Mouse (Mus musculus) midbrain, postnatal 0 days (tissue): ENCODE measurements around the gene Il23a. TPM values are rescaled to one million over a fixed set of nuclear protein-coding genes. Genes with fewer than 3 reads are reported as not detected.
"Not testable (repeated sequence)": the region's sequence is repeated elsewhere in the genome, so short reads cannot be mapped to it uniquely, and the experiment has no call there.

Experiments used
- ATAC-seq: fragments of 200-750 bp; cut with Nextera tagmentation; 2 replicates; pipeline ENCODE4 v1.8.0; 2017; ENCODE audit warnings: moderate number of reproducible peaks, mild to moderate bottlenecking, moderate TSS enrichment, moderate library complexity; ENCODE audit not compliant: low FRiP score
- DNase-seq: peaks from one replicate; pipeline ENCODE4 v3.0.0-alpha.2; 2015; ENCODE audit warnings: low spot score
- H3K27ac ChIP-seq: fragments of 300-500 bp; sonication (generic); 2 replicates; pipeline ENCODE4 v1.5.1; 2014; ENCODE audit warnings: low read depth, mild to moderate bottlenecking, low read length, mixed read lengths
- H3K27me3 ChIP-seq: fragments of 300-500 bp; sonication (generic); 2 replicates; pipeline ENCODE4 v1.6.1; 2014; ENCODE audit warnings: low read length, control low read depth, mixed read lengths; ENCODE audit not compliant: insufficient read depth
- H3K36me3 ChIP-seq: fragments of 300-500 bp; sonication (generic); 2 replicates; pipeline ENCODE4 v1.6.1; 2014; ENCODE audit warnings: low read length, control low read depth, mixed read lengths; ENCODE audit not compliant: insufficient read depth
- H3K4me1 ChIP-seq: fragments of 300-500 bp; sonication (generic); 2 replicates; pipeline ENCODE4 v1.6.1; 2014; ENCODE audit warnings: mild to moderate bottlenecking, control low read depth, antibody characterized with exemption, low read length, mixed read lengths; ENCODE audit not compliant: insufficient read depth
- H3K4me2 ChIP-seq: fragments of 300-500 bp; sonication (generic); 2 replicates; pipeline ENCODE4 v1.6.1; 2014; ENCODE audit warnings: low read depth, mild to moderate bottlenecking, low read length, mixed read lengths; ENCODE audit not compliant: poor library complexity, severe bottlenecking
- H3K4me3 ChIP-seq: fragments of 300-500 bp; sonication (generic); 2 replicates; pipeline ENCODE4 v1.5.1; 2014; ENCODE audit warnings: low read depth, mild to moderate bottlenecking, low read length, moderate library complexity
- H3K9ac ChIP-seq: fragments of 300-500 bp; sonication (generic); replicated peaks from 2 replicates; pipeline ENCODE4 v1.6.1; 2014; ENCODE audit warnings: mild to moderate bottlenecking, low read length, moderate library complexity, mixed read lengths; ENCODE audit not compliant: poor library complexity, severe bottlenecking
- H3K9me3 ChIP-seq: fragments of 300-500 bp; sonication (generic); 2 replicates; pipeline ENCODE4 v1.6.1; 2016; ENCODE audit warnings: low read length, control low read depth
- CTCF ChIP-seq: IDR thresholded peaks from 2 replicates; pipeline ENCODE4 v1.5.1; 2016; ENCODE audit warnings: antibody characterized with exemption, mild to moderate bottlenecking
- WGBS: fragments of 180-500 bp; shearing (Covaris S2); extraction: QIAGEN DNeasy Blood & Tissue Kit; methylation state at CpG from one replicate; pipeline ENCODE4 v1.1.7; 2014; 5-methylcytosine and 5-hydroxymethylcytosine counted together
- polyA plus RNA-seq: library from polyadenylated mRNA; unstranded; fragments of >200 nt; fragmentation: Nextera tagmentation; extraction: Ambion mirVana; gene quantifications from 2 replicates; pipeline ENCODE4 v1.2.1, GENCODE M21; 2015
- total RNA-seq: library from RNA; depleted of rRNA; stranded (reverse); fragments of >200 nt; gene quantifications from 2 replicates; pipeline ENCODE4 v1.2.3, GENCODE M21; 2014

Il23a gene
- total and polyA plus RNA-seq, 2 experiments from 2014 or later = not detected

DNA sequence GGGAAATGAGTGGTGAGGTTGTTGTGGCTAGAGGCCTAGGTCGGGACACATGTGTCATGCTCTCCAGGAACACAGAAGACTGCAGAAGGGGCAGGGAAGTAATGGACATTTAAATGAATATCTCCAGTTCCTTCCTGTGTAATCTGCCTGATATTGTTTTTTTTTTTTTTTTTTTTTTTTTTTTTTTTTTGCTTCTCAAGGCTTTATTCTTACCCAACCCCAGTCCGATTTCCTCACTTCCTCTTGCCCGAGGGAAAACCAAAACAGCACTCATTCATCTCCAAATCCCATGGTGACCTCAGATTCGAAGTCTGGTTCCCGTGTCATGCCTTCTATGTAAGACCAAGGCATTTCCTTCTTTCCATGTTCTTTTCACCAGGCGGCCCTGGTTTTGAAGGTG, 309 bp downstream of the Il23a start:
- no peak for ATAC-seq
- no peaks in the 10 kb centered on the region for H3K27me3 ChIP-seq
- 76% methylated on average over 6 of the region's 6 CpGs for WGBS

GRCm38 (mm10) chr10:128297622-128298021, 930 bp downstream of the Il23a start:
- no peak overlapping the region for H3K9ac ChIP-seq
- no peaks in the 10 kb centered on the region for H3K4me1 ChIP-seq
- no peak for TF ChIP-seq CTCF
- H3K27me3 ChIP-seq = no peaks in the 10 kb centered on the region
- no peak overlapping the region for H3K27ac ChIP-seq
- no peak overlapping the region for H3K4me3 ChIP-seq
- no peak overlapping the region for H3K4me2 ChIP-seq
- H3K36me3 ChIP-seq = peaks cover 3% of the 10 kb centered on the region; the same call in 1 of the 2 replicates
- no peaks in the 10 kb centered on the region for H3K9me3 ChIP-seq
- WGBS = 74% methylated on average over 11 of the region's 11 CpGs
- no peak for ATAC-seq
- peak; percentile 10 for DNase-seq

More for the DNA sequence above, 309 bp downstream of the Il23a start:
- H3K4me3 ChIP-seq = no peak overlapping the region
- no peak overlapping the region for H3K4me2 ChIP-seq
- no peaks in the 10 kb centered on the region for H3K4me1 ChIP-seq
- TF ChIP-seq CTCF = no peak
- H3K9ac ChIP-seq = no peak overlapping the region
- no peak for DNase-seq
- H3K27ac ChIP-seq = no peak overlapping the region
- H3K9me3 ChIP-seq = no peaks in the 10 kb centered on the region
- H3K36me3 ChIP-seq = no peaks in the 10 kb centered on the region

DNA sequence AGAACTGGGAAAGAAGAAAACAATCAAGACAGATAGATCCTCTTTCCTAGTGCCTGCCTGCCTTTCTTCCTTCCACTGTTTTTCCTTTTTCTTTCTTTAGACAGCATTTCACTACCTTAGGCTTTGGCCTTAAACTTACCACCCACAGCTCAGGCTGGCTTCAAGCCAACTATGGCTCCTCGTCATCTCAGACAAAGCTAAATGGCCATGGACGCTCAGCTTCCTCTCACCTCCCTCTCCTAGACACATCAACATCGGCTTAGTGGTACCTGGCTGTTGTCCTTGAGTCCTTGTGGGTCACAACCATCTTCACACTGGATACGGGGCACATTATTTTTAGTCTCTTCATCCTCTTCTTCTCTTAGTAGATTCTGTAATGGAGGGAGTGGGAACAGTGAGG, 1.3 kb downstream of the Il23a start:
- H3K9ac ChIP-seq = no peak overlapping the region
- WGBS = 71% methylated on average over 4 of the region's 4 CpGs
- H3K9me3 ChIP-seq = no peaks in the 10 kb centered on the region
- peaks cover 7% of the 10 kb centered on the region for H3K36me3 ChIP-seq
- H3K4me1 ChIP-seq = no peaks in the 10 kb centered on the region
- DNase-seq = peak; percentile 10
- no peak for TF ChIP-seq CTCF
- H3K27me3 ChIP-seq = no peaks in the 10 kb centered on the region
- ATAC-seq = no peak
- H3K4me2 ChIP-seq = no peak overlapping the region
- H3K27ac ChIP-seq = no peak overlapping the region
- H3K4me3 ChIP-seq = no peak overlapping the region

DNA sequence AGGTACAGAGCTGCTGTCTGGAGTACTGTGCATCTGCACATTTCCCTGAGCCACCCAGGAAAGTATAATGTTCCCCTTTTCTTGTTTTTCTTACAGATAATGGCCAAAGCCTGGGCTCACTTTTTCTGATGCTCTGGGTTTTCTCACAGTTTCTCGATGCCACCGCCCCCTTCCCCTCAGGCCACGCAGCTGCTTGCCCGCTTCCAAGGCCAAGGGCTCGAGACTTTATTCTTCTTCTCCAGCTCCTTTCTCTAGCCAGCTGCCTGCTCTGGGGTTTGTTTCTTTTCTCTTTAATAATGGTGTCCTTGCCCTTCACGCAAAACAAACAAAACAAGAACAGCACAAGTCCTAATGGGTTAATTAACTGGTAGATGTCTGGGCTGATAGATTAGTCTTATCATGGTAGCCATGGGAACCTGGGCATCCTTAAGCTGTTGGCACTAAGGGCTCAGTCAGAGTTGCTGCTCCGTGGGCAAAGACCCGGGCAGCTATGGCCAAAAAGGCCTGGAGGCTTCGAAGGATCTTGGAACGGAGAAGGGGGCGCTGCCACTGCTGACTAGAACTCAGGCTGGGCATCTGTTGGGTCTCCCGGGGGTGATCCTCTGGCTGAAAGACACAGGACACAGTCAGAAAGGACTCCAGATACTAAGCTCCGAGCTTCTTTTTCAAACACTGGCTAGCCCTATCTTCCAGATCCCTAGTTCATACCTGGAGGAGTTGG, 2.0 kb downstream of the Il23a start:
- H3K9me3 ChIP-seq = no peaks in the 10 kb centered on the region
- no peaks in the 10 kb centered on the region for H3K4me1 ChIP-seq
- no peaks in the 10 kb centered on the region for H3K27me3 ChIP-seq
- no peak overlapping the region for H3K9ac ChIP-seq
- H3K4me3 ChIP-seq = no peak overlapping the region
- ATAC-seq (no peak), DNase-seq (peak; percentile 28)
- H3K27ac ChIP-seq = no peak overlapping the region
- 67% methylated on average over 13 of the region's 13 CpGs for WGBS
- H3K36me3 ChIP-seq = peaks cover 12% of the 10 kb centered on the region
- H3K4me2 ChIP-seq = no peak overlapping the region
- no peak for TF ChIP-seq CTCF

DNA sequence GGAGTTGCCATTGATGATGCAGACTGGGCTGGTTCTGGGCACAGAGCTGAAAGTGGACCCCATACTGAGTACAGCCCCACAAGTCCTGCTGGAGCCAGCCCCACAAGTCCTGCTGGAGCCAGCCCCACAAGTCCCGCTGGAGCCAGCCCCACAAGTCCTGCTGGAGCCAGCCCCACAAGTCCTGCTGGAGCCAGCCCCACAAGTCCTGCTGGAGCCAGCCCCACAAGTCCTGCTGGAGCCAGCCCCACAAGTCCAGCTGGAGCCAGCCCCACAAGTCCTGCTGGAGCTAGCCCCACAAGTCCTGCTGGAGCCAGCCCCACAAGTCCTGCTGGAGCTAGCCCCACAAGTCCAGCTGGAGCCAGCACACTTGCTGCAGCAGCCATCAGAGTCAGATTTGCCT, 8.0 kb downstream of the Il23a start:
- H3K9ac ChIP-seq, H3K4me1 ChIP-seq, H3K9me3 ChIP-seq, H3K27ac ChIP-seq, H3K4me3 ChIP-seq, H3K4me2 ChIP-seq, ATAC-seq, DNase-seq, H3K27me3 ChIP-seq: not testable (repeated sequence)
- 78% methylated on average over 1 of the region's 1 CpGs for WGBS
- H3K36me3 ChIP-seq = peaks cover 30% of the 10 kb centered on the region

- Histone ChIP-seq H3K4me2 (no peak overlapping the region), H3K9ac (no peak overlapping the region), H3K4me3 (no peak overlapping the region), H3K27me3 (no peaks in the 10 kb centered on the region), H3K4me1 (no peaks in the 10 kb centered on the region), H3K9me3 (no peaks in the 10 kb centered on the region), H3K36me3 (peaks cover 45% of the 10 kb centered on the region), H3K27ac (no peak overlapping the region)
- ATAC-seq (peak; percentile 56), DNase-seq (peak; percentile 86)
- peak; percentile 85 for TF ChIP-seq CTCF
- WGBS = 63% methylated on average over 31 of the region's 31 CpGs
Measured at GRCm38 (mm10) chr10:128283604-128284579, 14.7 kb downstream of the Il23a start.
